ENCODE assay signal across 26 mouse cellular contexts in genomic region chr2:29076226-29076625, GRCm38 (mm10). TPM values are rescaled to one million over a fixed set of nuclear protein-coding genes. Genes with fewer than 3 reads are reported as not detected.
DNase-seq lines count a peak whose midpoint lies in the region; ATAC-seq and TF ChIP-seq lines count a peak whose summit lies in the region.
"Had no signal": no experiment of that assay in that cellular context is flagged by ENCODE, and none has a peak within 500 bp of the region (broad histone marks: within the 10 kb centered on the region; RNA-seq: fewer than 3 reads in every experiment).

No protein-coding gene starts in this region.

- no peaks in the 10 kb centered on the region for H3K9me3 ChIP-seq in ES-E14 (ENCODE audit: control insufficient read depth, insufficient read depth, low read depth, low read length)
- no peaks in the 10 kb centered on the region for H3K9me3 ChIP-seq in forebrain, embryonic 15.5 days
- H3K9me3 ChIP-seq: embryonic facial prominence, embryonic 13.5 days; embryonic facial prominence, embryonic 15.5 days; forebrain, embryonic 10.5 days; forebrain, embryonic 12.5 days had no signal

- H3K9ac ChIP-seq in ES-E14 (ENCODE audit: insufficient read depth, low read depth, low read length, poor library complexity, severe bottlenecking): peak overlapping the region; percentile 13; the same call in 1 of the 2 replicates
- H3K9ac ChIP-seq in forebrain, embryonic 15.5 days (replicated peaks): no peak overlapping the region
- H3K9ac ChIP-seq: embryonic facial prominence, embryonic 13.5 days; embryonic facial prominence, embryonic 15.5 days; forebrain, embryonic 12.5 days; forebrain, postnatal 0 days had no signal

- in situ Hi-C loops in ES-E14 (cut with MboI; ENCODE audit: low sequenced_read_pairs in 2 of 2, unreplicated experiment in 2 of 2): no loop called here

- peaks cover 9 to 22% of the 10 kb centered on the region in 2 experiments for H3K4me1 ChIP-seq in ES-E14 (ENCODE audit: control insufficient read depth in 2 of 2, insufficient read depth in 2 of 2, low read length in 2 of 2, poor library complexity in 1 of 2)
- H3K4me1 ChIP-seq in forebrain, embryonic 15.5 days: no peaks in the 10 kb centered on the region
- H3K4me1 ChIP-seq: embryonic facial prominence, embryonic 13.5 days; embryonic facial prominence, embryonic 15.5 days; forebrain, embryonic 10.5 days; forebrain, embryonic 12.5 days had no signal

- no peak overlapping the region for H3K4me3 ChIP-seq in ES-E14 (ENCODE audit: insufficient read depth in 1 of 2, low read depth in 1 of 2, low read length in 2 of 2, poor library complexity in 1 of 2, severe bottlenecking in 1 of 2)
- H3K4me3 ChIP-seq in forebrain, embryonic 15.5 days: no peak overlapping the region
- H3K4me3 ChIP-seq: embryonic facial prominence, embryonic 13.5 days; embryonic facial prominence, embryonic 15.5 days; erythroblast, embryonic 14.5 days; forebrain, embryonic 10.5 days; forebrain, embryonic 12.5 days had no signal

- peaks cover 45% of the 10 kb centered on the region for H3K36me3 ChIP-seq in ES-E14 (ENCODE audit: control insufficient read depth, insufficient read depth, low read length, poor library complexity, severe bottlenecking)
- peaks cover 80% of the 10 kb centered on the region for H3K36me3 ChIP-seq in forebrain, embryonic 15.5 days

- peak overlapping the region; percentile 69 for H3K27ac ChIP-seq in ES-E14 (ENCODE audit: insufficient read depth, low read depth, low read length, poor library complexity, severe bottlenecking)
- no peak overlapping the region for H3K27ac ChIP-seq in forebrain, embryonic 15.5 days (replicated peaks)
- H3K27ac ChIP-seq: embryonic facial prominence, embryonic 13.5 days; embryonic facial prominence, embryonic 15.5 days; forebrain, embryonic 10.5 days; forebrain, embryonic 12.5 days had no signal

- H3K4me2 ChIP-seq in forebrain, embryonic 15.5 days (replicated peaks): no peak overlapping the region
- H3K4me2 ChIP-seq: embryonic facial prominence, embryonic 13.5 days; embryonic facial prominence, embryonic 15.5 days; forebrain, embryonic 12.5 days had no signal

- WGBS in forebrain, embryonic 15.5 days: 84% methylated on average over 2 of the region's 2 CpGs

- peak; percentile 67 for DNase-seq in heart, adult 11 months
- DNase-seq in heart, adult 8-10 months (ENCODE audit: low spot score): no peak
- no peak for DNase-seq in ES-E14 (ENCODE audit: low read depth, low spot score)
- peak; percentile 26 for DNase-seq in ZHBTc4 (ENCODE audit: low read depth, low spot score)
- no peak for DNase-seq in testis, postnatal 14 days (ENCODE audit: low spot score)
- DNase-seq: adrenal gland, adult 2 months; adrenal gland, postnatal 10 days; adrenal gland, postnatal 36 days; B cell, adult 2 months; cerebellum, adult 18-20 months; cerebellum, adult 8-10 months; cerebellum, adult 9-11 months; cerebellum, postnatal 14 days; cerebellum, postnatal 36 days; embryo, embryonic 11 days; forebrain, postnatal 0 days had no signal

- ATAC-seq in forebrain, embryonic 15.5 days (replicated peaks): no peak
- ATAC-seq: CD4-positive, CD25-positive, alpha-beta regulatory T cell, adult 4 months; forebrain, embryonic 14.5 days; forebrain, postnatal 0 days had no signal

- no peaks in the 10 kb centered on the region for H3K27me3 ChIP-seq in forebrain, embryonic 15.5 days
- H3K27me3 ChIP-seq: CH12.LX; embryonic facial prominence, embryonic 13.5 days; embryonic facial prominence, embryonic 15.5 days; forebrain, embryonic 12.5 days had no signal

TF ChIP-seq in ES-E14, 5 proteins besides CTCF, POLR2A, EP300 and RAD21:
- TF ChIP-seq ZNF384 (IDR thresholded peaks at IDR 0.05; ENCODE audit: low read depth, low read length) (no peak), HCFC1 (IDR thresholded peaks at IDR 0.05; ENCODE audit: borderline replicate concordance, insufficient read depth, low read length) (no peak), ZC3H11A (IDR thresholded peaks at IDR 0.05; ENCODE audit: borderline replicate concordance, low read depth, low read length) (no peak), CHD2 (IDR thresholded peaks at IDR 0.05; ENCODE audit: low read depth, low read length) (no peak), MAFK (IDR thresholded peaks at IDR 0.05; ENCODE audit: insufficient read depth, low read depth, low read length) (no peak)

RNA-seq across cellular contexts. Expression of gene Ttf1, which starts 16.2 kb away (rescaled TPM):
- total RNA-seq in heart, adult 8-10 months (2022): 1 to 10 TPM; 5.2 to 6.3 (median 6.1) TPM
- total RNA-seq in ES-E14 (2012; rRNA removed): 21.0 and 24.4 TPM in 2 replicates
- polyA plus RNA-seq in forebrain, embryonic 15.5 days (2015; fragmentation: Nextera tagmentation; extraction: Ambion mirVana): 9.0 and 10.5 TPM in 2 replicates

RNA-seq across cellular contexts. Expression of gene Cfap77, which starts 21.4 kb away (rescaled TPM):
- total RNA-seq in heart, adult 8-10 months (2022): not detected
- 1.0 and 2.6 TPM in 2 replicates for total RNA-seq in ES-E14 (2012; rRNA removed)
- polyA plus RNA-seq in forebrain, embryonic 15.5 days (2015; fragmentation: Nextera tagmentation; extraction: Ambion mirVana): 0.26 TPM in 1 of 2 replicates, not detected in the other
- total RNA-seq: common myeloid progenitor, adult 5-6 weeks had no signal
- polyA plus RNA-seq: erythroblast, embryonic 14.5 days had no signal

RNA-seq across cellular contexts. Expression of gene Setx, which starts 47.8 kb away (rescaled TPM):
- total RNA-seq in heart, adult 8-10 months (2022): 10 to 100 TPM; 29.3 to 36.3 (median 33.8) TPM
- 119 and 123 TPM in 2 replicates for total RNA-seq in ES-E14 (2012; rRNA removed)
- polyA plus RNA-seq in forebrain, embryonic 15.5 days (2015; fragmentation: Nextera tagmentation; extraction: Ambion mirVana): 13.7 and 14.0 TPM in 2 replicates

Comparison
In these comparisons a context has a peak if more than half of its experiments do, and no peak if none do; other contexts are left out.
1. DNase-seq: peak in heart, adult 11 months (single experiment) and ZHBTc4 (single experiment); none in heart, adult 8-10 months (single experiment), ES-E14 (single experiment) and testis, postnatal 14 days (single experiment).